ENCODE assay signal across 7 mouse cellular contexts in the genomic region with DNA sequence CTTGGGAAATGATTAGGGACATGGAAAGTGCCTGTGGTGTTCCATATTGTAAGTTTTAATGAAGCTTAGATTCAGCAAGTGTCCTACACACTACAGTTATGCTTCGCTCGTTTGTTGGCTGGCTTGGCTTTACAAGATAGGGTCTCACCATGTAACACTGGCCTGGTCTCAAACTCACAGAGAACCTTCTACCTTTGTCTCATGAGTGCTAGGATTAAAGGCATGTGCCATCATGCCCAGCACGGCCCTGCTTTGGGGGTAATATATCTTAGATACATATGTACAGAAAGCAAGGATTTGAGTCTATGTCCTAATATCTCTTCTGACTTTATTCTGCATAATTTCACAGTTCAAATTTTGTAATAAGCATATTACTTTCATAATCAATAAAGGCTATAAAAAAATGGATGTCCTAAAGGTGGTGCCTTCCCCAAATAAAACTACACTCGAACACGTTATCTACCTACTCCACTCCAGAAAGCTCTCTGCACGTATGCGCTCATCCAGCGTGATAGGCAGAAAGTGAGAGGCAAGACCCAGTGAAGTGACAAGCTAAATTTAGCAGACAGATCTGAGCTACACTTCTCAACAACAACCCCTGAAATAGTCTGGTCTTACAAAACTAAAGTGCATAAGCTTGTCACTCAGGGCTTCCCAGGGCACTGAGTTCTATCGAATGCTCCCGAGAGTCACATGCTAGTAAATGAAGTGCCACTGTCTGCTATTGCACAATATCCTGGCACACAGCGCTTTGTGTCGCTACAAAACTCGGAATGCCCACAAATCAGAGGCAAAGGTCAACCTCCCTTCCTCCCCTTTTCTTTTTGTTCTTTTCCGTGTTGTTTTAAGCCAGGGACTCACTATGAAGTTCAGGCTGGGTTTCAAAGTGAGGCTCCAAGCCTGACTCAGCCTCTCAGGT.
DNase-seq lines count a peak whose midpoint lies in the region; TF ChIP-seq lines count a peak whose summit lies in the region.

No protein-coding gene starts in this region.

- peak in 1 of 2 experiments; percentile 56; a peak in 2 of 4 replicates for TF ChIP-seq EP300 in MEL (IDR thresholded peaks at IDR 0.05; ENCODE audit: low read depth in 1 of 2, low read length in 2 of 2)
- TF ChIP-seq EP300 in heart, adult 2 months (IDR thresholded peaks at IDR 0.05; ENCODE audit: insufficient read depth, low read depth, low read length): peak; percentile 100

- no peaks in the 10 kb centered on the region for H3K27me3 ChIP-seq in MEL (ENCODE audit: control insufficient read depth in 1 of 2, insufficient read depth in 2 of 2, low read length in 2 of 2)
- no peaks in the 10 kb centered on the region for H3K27me3 ChIP-seq in heart, adult 2 months (ENCODE audit: control insufficient read depth, insufficient read depth, low read length)

- peaks cover 0 to 39% of the 10 kb centered on the region in 2 experiments; a peak in 2 of 4 replicates for H3K36me3 ChIP-seq in MEL (ENCODE audit: control insufficient read depth in 1 of 2, insufficient read depth in 2 of 2, low read length in 2 of 2)
- peaks cover 50% of the 10 kb centered on the region for H3K36me3 ChIP-seq in heart, adult 2 months (ENCODE audit: control insufficient read depth, insufficient read depth, low read length)

- peak overlapping the region; percentile 76 for H3K27ac ChIP-seq in MEL (ENCODE audit: control insufficient read depth, low read depth, low read length)
- H3K27ac ChIP-seq in heart, adult 2 months: peak overlapping the region; percentile 98

- no peak for TF ChIP-seq CTCF in MEL (IDR thresholded peaks at IDR 0.05 in 2 of 3, conservative IDR thresholded peaks at IDR 0.05 in 1 of 3; ENCODE audit: control insufficient read depth in 1 of 3, insufficient read depth in 1 of 3, low read depth in 2 of 3, low read length in 3 of 3, poor library complexity in 1 of 3, severe bottlenecking in 1 of 3)
- no peak for TF ChIP-seq CTCF in heart, adult 2 months (IDR thresholded peaks at IDR 0.05)

- no peak for TF ChIP-seq RAD21 in MEL (IDR thresholded peaks at IDR 0.05; ENCODE audit: low read depth, low read length)

- peak overlapping the region; percentile 14 to 43; a peak in 3 of 4 replicates for H3K4me3 ChIP-seq in MEL (ENCODE audit: control insufficient read depth in 1 of 2, insufficient read depth in 1 of 2, low read depth in 2 of 2, low read length in 2 of 2)
- H3K4me3 ChIP-seq in heart, adult 2 months: no peak overlapping the region; the same call in 1 of the 2 replicates

- peaks cover 8% of the 10 kb centered on the region; the same call in 1 of the 2 replicates for H3K79me2 ChIP-seq in MEL (ENCODE audit: control insufficient read depth, insufficient read depth, low read length, poor library complexity)
- peaks cover 5% of the 10 kb centered on the region for H3K79me2 ChIP-seq in heart, adult 2 months (replicated peaks; ENCODE audit: control insufficient read depth, insufficient read depth, low read length)

- intact Hi-C loops in heart, adult 2 months (cut with DNase I): loop anchor here (5.0 kb wide), 1 partner anchor 206 kb away; a partner anchor contains a TSS

- no peak for TF ChIP-seq POLR2A in MEL (IDR thresholded peaks at IDR 0.05; ENCODE audit: control insufficient read depth in 1 of 2, insufficient read depth in 1 of 2, low read depth in 1 of 2, low read length in 2 of 2, poor library complexity in 1 of 2)
- TF ChIP-seq POLR2A in heart, adult 2 months (IDR thresholded peaks at IDR 0.05; ENCODE audit: insufficient read depth, low read depth, low read length): 0 out of 2 replicates have a peak, but pooled peaks have one; percentile 45

- peaks cover 21 to 33% of the 10 kb centered on the region in 2 experiments for H3K4me1 ChIP-seq in MEL (ENCODE audit: control insufficient read depth in 1 of 2, insufficient read depth in 2 of 2, low read length in 2 of 2)
- peaks cover 35% of the 10 kb centered on the region for H3K4me1 ChIP-seq in heart, adult 2 months (ENCODE audit: control insufficient read depth, insufficient read depth, low read length)

- peak; percentile 74 for DNase-seq in MEL (ENCODE audit: low read depth, low spot score)
- DNase-seq in adrenal gland, postnatal 14 days: peak; percentile 82
- DNase-seq in heart, adult 2 months: peak; percentile 68 to 85
- peak; percentile 77 for DNase-seq in kidney, postnatal 14 days
- DNase-seq in monocyte, adult 2 months (ENCODE audit: low read depth in 1 of 2, low spot score in 2 of 2): peak; percentile 51 to 72
- no peak for DNase-seq in Muller cell, postnatal 12 days (ENCODE audit: inconsistent ontology term)
- no peak for DNase-seq in frontal cortex, postnatal 25 days (ENCODE audit: low spot score in 2 of 2)

- WGBS in heart, adult 2 months: 29% methylated on average over 14 of the region's 14 CpGs

- H3K9me3 ChIP-seq in MEL (replicated peaks; ENCODE audit: insufficient read depth, low read length): no peaks in the 10 kb centered on the region

- peak overlapping the region; percentile 55 for H3K9ac ChIP-seq in MEL (ENCODE audit: control insufficient read depth, low read depth, low read length, poor library complexity, severe bottlenecking)
- H3K9ac ChIP-seq in heart, adult 2 months (ENCODE audit: low read depth, low read length): peak overlapping the region; percentile 44

TF ChIP-seq in MEL, 35 proteins besides CTCF, POLR2A, EP300 and RAD21:
- no peak for TF ChIP-seq ZNF384 (IDR thresholded peaks at IDR 0.05; ENCODE audit: low read depth, low read length)
- TF ChIP-seq MXI1 (IDR thresholded peaks at IDR 0.05; ENCODE audit: low read depth, low read length): 0 out of 2 replicates have a peak, but pooled peaks have one; percentile 59
- peak; percentile 39 for TF ChIP-seq TCF12 (IDR thresholded peaks at IDR 0.05; ENCODE audit: low read depth, low read length)
- peak; percentile 51; the same call in 1 of the 2 replicates for TF ChIP-seq TBP (IDR thresholded peaks at IDR 0.05; ENCODE audit: low read depth, low read length)
- peak; percentile 35; the same call in 1 of the 2 replicates for TF ChIP-seq TAL1 (IDR thresholded peaks at IDR 0.05; ENCODE audit: low read length)
- peak; percentile 55 for TF ChIP-seq GATA1 (IDR thresholded peaks at IDR 0.05; ENCODE audit: low read depth, low read length)
- TF ChIP-seq NELFE (IDR thresholded peaks at IDR 0.05; ENCODE audit: low read depth, low read length): no peak
- peak; percentile 45; the same call in 1 of the 2 replicates for TF ChIP-seq MEF2A (IDR thresholded peaks at IDR 0.05; ENCODE audit: extremely low read depth, insufficient replicate concordance, low read depth, low read length, poor library complexity, severe bottlenecking)
- TF ChIP-seq RCOR1 (IDR thresholded peaks at IDR 0.05; ENCODE audit: low read depth, low read length): no peak
- TF ChIP-seq SIN3A (IDR thresholded peaks at IDR 0.05; ENCODE audit: low read length): peak; percentile 61
- no peak for TF ChIP-seq USF2 (IDR thresholded peaks at IDR 0.05; ENCODE audit: borderline replicate concordance in 1 of 2, insufficient read depth in 1 of 2, low read depth in 1 of 2, low read length in 2 of 2)
- TF ChIP-seq ETS1 (IDR thresholded peaks at IDR 0.05; ENCODE audit: low read depth, low read length): peak; percentile 60; the same call in 1 of the 2 replicates
TF ChIP-seq in MEL: peak in this region for 8.

Comparison
In these comparisons a context has a peak if more than half of its experiments do, and no peak if none do; other contexts are left out.
1. DNase-seq: peak in MEL (single experiment), adrenal gland, postnatal 14 days (single experiment), heart, adult 2 months (2 of 2), kidney, postnatal 14 days (single experiment) and monocyte, adult 2 months (2 of 2); none in Muller cell, postnatal 12 days (single experiment) and frontal cortex, postnatal 25 days (0 of 2).